Mouse (Mus musculus) embryo, embryonic 9.5 days (tissue): ENCODE results near the gene Pus10.

ENCODE experiments used
- DNase-seq: peaks from one replicate; pipeline ENCODE4 v3.0.0-alpha.2; 2017; ENCODE audit errors: extremely low spot score

The Pus10 gene

DNA sequence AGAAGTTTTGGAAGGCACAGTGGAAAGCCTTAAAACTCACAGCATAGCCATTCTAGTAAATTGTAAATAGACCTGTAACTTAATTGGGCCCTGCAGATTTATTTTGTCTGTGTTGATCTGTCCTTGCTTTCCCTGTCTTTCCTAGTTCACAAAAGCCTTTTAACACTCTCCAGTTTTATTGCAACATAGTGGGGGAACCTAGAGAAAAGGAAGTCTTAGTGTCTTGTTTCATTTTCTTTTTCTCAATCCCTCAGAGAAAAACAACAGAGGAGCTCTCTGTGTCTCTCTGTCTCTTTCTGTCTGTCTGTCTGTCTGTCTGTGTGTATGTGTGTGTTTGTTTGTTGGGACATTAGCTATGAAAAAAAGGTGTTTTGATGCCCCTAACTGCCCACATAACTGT is 30.4 kb downstream of the Pus10 start:
- no peak for DNase-seq

DNA sequence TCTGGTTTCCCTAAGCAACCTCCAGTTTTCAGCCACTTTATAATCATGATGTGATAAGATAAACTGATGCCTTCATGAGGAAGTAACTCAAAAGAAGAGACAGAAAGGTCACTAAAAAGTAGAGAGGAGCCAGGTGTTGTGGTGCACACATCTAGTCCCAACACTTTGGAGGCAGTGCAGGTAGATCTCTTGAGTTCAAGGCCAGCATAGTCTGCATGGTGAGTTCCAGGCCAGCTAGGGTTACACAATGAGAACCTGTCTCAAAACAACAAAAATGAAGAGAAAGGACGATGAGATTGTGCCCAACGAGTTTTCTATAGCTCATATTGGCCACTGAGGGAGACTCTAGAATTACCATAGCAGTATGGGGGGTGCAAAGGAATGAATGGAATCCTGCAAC is 33.1 kb downstream of the Pus10 start:
- DNase-seq, result no peak

DNA sequence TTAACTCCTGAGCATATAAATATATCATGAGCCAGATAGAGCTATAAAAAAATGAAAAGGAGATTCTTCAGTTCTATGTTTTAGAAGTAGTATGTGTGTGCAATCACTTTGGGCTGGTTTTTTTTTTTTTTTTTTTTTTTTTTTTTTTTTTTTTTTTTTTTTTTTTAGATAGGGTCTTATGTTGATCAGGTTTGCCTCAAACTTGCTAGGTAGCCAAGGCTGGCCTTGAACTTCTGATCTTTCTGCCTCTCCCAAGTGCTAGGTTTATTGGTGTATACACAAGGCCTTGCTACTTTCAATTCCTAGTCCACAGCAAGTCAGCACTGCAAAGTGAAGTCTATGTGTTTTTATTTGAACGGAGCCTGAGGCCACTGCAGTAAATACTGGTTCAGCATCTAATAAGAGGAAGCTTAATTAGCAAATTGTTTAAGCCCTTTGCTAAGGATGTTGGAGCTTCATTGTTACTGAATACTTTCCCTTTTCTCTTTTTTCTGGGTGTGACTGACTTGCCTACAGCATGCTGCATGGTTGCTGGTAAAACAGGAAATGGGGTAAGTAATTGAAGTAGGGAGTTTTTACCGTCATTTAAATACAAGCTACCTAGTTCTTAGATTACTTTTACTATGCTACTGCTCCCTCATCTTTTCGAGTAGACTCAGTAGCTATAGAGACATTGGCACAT is 34.1 kb downstream of the Pus10 start:
- no peak for DNase-seq

DNA sequence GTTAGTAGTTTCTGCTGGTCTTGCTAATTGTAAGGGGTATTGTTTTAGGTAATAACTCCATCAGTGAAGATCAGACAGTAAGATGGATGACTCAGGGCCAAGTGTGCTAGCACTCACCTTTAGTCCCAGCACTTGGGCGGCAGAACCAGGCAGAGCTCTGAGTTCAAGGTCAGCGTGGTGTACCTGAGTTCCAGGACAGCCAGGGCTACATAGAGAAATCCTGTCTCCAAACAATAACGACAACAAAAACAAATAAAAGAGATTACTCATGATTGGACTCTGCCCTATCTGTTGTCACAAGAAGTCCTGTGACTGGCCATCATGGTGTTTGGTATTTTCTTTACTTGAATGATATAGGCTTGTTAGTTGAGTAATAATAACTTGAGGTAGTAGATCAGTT is 36.4 kb downstream of the Pus10 start:
- DNase-seq, result no peak

DNA sequence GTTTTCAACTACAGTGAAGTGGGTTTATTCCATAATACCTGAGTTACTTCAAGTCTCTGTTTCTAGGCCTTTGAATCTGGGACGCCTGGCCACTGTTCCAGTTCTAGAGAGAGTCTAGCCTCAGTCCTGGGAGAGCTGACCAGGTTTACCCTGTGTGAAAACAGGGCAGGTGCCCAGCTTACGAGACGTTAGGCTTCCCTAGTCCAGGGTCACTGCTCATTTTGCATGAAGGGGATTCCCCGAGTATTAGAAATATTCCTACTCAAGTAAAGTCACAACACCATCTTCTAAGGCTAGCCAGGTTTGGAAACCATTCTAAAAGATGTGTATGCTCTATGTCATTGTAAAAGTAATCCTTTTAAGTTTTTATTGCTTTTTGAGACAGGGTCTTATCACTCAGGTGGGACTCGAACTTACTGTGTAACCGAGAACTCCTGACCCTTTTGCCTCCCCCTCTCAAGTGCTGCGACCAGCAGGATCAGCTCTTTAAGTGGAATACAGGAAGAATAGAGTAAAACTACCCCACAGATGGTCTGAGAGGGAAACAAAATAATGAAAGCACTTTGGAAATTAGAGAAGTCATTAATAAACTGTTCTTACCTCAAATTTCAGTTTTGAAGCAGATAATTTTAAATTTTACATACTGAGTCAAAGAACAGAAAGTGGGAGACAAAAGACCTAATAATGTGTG is 39.3 kb downstream of the Pus10 start:
- no peak for DNase-seq

DNA sequence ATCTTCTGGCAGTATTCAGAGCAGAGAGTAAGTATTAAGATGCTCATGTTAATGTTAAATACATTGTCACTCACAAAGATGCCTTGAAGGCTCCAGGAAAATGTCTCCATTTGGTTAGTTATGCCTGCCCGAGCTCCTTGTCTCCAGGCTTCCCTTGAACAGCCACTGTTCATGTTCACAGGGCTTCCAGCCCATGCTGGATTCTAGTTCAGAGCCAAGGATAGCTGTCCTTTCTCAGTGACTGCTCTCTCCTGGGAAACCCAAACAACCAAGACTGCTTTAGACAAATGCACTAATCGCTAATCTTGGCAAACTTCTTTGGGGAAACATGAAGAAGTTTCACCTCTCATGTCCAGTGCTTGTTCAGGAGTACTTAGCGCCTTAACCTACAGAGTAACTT is 46.8 kb downstream of the Pus10 start:
- no peak for DNase-seq

DNA sequence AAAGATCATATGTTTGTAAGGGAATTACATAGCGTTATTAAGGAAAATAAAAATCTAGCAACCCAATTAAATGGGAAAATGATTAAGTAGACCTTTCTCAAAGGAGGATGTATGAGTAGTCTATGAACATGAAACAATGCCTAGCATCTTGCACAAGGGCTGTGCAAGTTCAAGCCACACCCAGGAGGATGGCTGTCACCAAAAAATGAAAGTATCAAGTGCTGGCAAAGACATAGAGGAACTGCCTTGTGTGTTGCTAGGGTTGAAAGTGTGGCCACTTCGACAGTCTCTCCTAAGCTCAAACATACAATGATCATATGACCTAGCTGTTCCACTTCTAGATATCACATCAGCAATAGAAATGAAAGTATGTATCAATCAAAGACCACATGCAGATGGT is 53.4 kb downstream of the Pus10 start:
- DNase-seq, result no peak

DNA sequence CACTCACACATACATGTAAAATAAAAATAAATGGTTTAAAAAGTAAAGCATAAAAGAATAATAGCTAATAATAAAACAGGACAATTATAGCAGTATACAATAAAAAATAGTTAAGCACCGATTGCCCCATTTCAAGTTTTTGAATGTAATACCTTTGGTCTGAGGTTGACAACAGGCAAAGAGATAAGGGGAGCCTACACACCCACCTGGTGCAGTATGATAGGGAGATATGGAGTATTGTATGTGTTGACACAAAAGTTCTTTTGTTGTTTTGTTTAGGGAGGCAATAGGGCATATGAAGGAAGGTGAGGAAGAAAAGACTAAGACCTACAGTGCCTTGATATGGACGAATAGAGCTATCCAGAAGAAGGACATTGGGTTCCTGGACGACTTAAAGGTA is 54.4 kb downstream of the Pus10 start:
- no peak for DNase-seq

DNA sequence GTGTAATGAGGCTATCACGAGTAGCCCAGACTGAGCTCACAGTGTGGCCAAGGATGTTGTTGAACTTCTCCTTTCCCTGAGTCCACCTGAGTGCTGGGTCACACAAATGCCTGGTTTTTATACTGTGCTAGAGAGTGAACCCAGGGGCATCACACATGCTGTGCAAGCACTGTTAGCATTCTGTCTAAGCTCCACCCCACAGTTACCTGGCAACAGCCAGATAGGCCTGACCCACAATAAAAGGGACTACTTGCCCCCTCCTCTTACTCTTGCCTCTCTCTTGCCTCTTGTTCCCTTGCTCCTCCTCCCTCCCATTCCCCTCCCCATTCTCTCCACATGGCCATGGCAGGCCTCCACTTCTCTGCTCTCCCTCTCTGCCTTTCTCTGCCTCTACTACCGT is 56.9 kb downstream of the Pus10 start:
- DNase-seq, result no peak

DNA sequence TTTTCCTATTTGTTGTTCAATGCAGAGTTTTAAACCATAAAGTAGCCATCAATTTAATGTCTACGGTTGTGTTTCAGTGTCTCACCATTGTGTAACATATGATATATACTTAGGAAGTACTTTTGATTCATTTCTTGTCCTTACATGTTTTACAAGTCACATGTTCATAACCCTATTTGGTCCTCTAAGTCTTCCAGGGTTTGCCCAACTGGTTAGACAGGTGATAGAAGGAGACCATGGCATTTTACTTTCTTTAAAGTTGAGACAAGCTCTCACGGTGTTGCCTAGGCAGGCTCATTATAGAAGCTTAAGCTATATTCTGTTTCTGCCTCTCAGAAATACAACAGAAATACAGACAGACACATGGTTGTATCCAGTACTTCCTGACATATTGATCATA is 60.4 kb downstream of the Pus10 start:
- DNase-seq, result no peak

DNA sequence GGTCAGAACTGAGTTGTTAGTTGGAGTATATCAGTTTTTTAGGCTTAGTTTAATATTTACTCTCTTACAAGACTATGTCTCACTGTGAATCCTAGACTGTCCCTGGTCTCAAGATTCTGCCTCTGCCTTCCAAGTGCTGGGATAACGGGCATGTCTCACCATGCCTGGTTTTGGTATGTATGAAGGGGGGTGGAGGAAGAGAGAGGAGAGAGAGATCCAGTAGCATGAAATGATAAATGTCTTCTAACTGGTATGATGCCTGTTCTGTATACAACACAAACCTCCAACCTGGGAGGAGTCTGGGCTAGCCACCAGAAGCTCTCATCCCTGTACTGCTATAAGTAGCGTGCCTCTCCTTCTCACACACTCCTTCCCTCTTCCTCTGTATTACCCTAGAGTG is 61.0 kb downstream of the Pus10 start:
- no peak for DNase-seq

DNA sequence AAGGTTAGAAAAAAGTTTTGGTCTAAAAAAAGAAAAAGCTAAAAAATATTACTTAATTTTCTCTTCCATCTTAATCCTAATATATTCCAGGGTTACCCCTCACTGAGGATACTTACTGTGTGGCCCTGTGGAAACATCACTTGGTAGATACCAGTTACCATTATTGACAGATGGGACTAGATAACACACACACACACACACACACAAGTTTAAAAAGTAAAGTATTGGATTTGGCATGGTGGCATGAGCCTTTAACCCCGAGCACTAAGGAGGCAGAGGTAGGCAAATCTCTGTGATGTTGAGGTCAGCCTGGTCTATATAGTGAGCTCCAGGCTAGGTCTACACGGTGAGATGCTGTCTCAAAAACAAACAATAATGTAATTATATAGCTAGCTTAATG is 62.7 kb downstream of the Pus10 start:
- no peak for DNase-seq

DNA sequence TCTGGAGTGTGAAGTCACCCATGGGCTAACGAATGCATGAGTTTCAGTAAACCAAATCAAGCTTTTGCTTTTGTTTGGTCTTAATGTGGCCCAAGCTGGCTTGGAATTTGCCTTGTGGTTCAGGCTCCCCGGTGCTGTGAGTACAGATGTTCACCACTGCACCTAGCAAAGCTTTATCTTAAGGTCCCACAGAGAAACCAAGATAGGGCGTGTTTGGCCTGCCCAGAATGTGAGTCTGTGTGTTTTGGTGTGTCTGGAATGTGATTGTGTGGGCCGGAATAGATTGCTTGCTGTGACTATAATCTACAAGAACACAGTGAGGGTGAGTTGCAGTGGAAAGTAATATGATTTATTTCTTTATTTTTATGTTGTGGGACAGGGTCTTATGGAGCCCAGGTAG is 64.6 kb downstream of the Pus10 start:
- no peak for DNase-seq

DNA sequence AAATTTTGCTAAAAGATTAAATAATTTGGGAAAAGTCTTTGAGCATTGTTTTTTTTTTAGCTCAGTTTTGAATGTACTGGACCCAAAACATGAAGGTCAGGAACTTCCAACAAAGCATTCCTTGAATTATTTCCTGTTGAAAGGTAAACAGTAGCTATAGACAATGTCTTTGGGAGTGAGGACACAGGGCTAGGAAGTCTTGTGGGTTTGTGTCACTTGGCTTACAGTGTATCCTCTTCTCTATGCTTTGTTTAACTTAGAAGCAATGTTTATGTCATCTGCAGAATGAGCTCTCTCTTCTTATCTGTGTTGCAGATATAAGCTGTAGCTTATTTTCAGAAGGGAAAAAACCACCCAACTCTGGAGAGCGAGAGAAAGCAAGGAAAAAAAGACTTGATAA is 67.4 kb downstream of the Pus10 start:
- DNase-seq, result no peak

DNA sequence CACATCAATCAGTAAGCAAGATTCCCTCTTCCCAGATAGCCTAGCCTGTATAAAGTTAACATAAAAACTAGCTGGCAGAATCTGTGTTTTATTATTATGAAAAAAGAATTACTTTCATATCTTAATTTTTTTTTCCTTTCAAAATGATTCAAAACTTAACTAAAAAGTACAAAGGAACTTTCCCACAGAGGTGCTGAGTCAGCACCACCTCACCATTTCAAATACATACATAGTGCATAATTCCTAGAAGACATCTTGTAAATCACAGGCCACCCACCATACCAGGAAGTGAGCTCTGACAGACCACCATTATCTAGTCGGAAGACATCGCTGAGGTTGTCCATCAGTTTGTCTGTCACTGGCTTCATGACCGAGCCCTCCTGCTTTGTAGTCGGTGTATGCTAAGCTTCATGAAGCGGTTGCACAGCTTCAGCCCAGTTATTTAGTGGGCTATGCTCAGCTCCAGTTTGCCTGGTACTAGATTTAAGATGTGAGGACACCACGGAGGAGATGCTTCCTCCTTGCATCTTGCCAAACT is 69.3 kb downstream of the Pus10 start:
- DNase-seq, result no peak

DNA sequence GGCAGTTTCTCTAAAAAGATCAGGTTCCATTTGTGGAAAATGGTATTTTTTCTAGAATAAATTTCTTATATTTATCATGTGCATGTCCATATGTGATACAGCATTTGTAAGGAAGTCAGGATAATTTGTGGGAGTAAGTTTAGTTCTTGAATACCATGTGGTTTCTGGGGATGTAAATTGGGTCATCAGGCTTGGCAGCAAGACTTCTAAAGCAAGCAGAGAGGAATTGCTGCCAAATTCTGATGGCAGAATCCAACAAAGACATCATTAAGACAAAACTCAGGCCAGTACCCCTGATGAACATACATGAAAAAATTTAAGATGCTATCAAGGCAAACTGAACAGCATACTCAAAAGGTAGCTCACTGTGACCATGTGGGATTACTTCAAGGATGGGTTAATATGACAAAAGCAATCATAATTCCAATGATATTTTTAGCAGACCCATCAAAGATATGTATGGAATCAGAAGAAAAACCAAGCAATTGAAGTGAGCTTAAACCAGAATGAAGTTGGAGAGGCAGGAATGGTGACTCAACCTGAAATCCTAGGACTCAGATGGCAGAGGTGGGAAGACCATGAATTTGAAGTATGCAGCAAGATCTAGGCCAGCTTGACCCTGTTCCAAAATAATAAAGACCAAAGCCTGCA is 70.5 kb downstream of the Pus10 start:
- no peak for DNase-seq

DNA sequence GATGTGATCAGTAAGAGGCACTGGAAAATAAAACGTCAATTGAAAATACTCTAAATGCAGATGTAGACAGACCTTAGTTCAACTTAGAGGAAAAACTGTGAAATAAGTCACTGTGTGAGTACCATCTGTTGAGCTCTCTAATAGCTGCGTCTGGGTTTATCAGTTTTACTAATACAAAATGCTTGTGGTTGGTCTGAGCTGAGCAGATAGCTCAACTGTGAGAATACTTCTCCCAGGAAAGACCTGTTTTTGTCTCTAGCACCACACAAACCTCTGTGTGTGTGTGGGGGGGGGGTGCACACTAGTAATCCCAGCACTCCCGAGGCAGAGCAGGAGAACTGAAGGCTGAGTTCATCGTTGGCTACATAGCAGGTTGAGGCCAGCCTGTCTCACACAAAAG is 75.4 kb downstream of the Pus10 start:
- no peak for DNase-seq

DNA sequence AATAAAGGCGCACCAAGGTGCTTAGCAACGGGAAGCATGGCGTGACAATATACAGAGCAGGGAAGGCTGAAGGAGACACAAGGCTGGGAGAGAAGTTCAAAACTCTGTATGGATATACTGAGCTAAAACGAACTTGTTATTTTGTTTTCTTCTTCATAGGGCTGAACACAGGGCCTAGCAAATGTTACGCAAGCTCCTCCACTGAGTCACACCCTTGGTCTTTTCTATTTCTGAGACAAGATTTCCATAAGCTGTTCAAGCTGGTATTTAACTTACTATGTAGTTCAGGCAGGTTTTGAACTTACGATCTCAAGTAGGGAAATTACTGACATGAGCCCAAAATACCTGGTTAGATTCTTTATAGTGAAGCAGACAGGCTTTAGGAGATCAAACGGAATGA is 75.9 kb downstream of the Pus10 start:
- no peak for DNase-seq

DNA sequence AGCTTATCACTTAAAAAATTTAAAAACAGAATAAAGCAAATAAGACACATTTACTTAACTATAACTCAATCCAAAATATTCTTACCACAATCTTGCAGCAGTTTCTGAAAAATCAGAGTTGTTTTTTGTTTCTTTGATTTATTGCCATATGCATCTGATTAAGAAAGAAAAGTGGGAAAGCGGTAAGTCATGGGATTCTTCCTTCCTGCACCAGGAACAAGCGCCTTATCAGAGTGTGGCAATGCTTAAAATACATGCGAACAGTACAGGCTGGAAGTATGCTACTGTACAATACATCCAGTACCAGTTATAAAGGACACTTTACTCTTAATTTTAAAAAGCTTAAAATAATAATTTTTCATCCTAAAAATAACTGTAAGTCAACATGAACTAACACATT is 78.9 kb downstream of the Pus10 start:
- DNase-seq, result no peak

DNA sequence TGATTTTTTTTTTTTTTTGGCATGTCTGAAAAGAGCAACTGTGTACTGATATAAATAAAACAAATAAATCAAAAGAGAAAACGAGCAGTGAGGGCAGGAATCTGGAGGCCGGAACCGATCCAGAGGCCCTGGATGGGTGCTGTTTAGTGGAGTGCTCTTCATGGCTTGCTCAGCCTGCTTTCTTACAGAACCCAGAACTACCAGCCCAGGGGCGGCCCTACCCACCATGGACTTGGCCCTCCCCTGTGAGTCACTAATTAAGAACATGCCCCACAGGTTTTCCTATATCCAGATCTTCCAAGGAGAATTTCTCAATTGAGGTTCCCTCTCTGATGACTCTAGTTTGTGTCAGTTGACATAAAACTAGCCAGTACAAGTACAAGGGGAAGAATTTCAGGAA is 80.6 kb downstream of the Pus10 start:
- DNase-seq, result no peak

DNA sequence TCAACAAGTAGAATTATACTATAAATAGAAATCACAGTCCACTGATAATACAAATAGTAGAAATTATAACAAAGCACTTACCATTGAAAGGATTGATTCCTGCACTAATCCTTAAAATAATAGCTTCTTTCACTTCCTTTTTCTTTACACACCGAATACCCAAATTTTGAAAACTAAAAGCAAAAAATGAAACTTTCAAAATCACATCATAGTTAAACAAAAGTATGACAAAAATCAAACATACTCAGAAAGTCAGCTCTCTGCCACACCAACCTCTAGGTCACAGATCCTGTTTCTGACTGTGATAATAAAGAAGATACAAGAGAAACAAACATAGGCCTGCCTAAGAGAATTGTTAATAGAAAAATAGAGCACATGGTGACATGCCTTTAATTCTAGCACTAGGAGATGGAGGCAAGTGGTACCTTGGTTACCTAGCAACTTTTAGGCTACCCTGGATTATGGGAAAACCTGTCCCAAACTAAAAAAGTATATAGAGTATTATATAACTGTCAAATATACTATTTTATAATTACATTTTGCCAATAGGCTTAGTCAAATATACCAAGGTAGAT is 87.7 kb downstream of the Pus10 start:
- DNase-seq, result no peak

DNA sequence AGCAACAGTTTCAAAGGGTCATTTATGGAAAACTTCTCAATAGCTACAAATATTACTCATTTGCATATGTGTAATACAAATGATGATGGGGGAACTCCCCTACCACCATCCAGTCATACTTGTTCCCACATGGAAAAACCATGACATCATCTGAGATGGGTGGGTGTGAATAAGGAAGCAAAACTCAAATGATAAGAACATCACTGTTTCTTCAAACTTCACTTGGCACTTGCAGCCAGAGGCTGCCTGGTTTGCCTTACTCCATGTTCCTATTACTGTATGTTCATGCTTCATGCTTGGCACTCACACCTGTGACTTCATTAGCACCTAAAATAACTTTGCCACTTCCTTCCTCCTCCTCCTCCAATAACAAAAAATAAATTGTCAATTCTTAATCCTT is 88.9 kb downstream of the Pus10 start:
- no peak for DNase-seq

DNA sequence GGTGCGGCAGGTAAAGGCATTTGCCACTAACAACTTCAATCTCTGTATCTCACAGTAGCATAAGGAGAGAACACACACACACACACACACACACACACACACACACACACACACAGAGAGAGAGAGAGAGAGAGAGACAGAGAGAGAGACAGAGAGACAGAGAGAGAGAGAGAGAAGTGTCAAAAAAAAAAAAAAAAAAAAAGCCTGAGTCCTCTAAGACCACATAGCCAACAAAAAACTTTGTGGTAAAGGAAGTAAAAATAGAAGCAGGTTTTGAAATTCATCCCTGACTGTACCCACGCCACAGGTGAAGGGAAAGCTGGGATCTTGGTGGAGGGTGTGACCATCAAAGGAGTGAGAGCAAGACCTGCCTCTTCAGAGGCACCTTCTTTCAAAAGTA is 92.7 kb downstream of the Pus10 start:
- DNase-seq, result no peak
